Mouse (Mus musculus) granulocyte monocyte progenitor cell, adult 5-6 weeks (primary cell): ENCODE results near the gene Padi1. TPM values are rescaled to one million over a fixed set of nuclear protein-coding genes. Genes with fewer than 3 reads are reported as not detected.
A peak's percentile ranks its signal among the peaks of the same experiment; 100 is the strongest.

ENCODE experiments used
- ATAC-seq: replicated peaks from 2 replicates; pipeline ENCODE4 v1.8.0; 2016; ENCODE audit warnings: mild to moderate bottlenecking, moderate TSS enrichment, inconsistent platforms; ENCODE audit not compliant: poor library complexity, severe bottlenecking
- total RNA-seq, 2 experiments: library from RNA; stranded (forward) in 1 of 2; stranded (reverse) in 1 of 2; fragments of 200-712, 200-1000 nt in 1 of 2; fragments of >200 nt in 1 of 2; fragmentation: Nextera tagmentation in 1 of 2; gene quantifications; 2 replicates each; pipeline ENCODE4 v1.2.3; 2014 to 2017

Gene Padi1
- total RNA-seq, 2 experiments from 2014 or later: not detected

DNA sequence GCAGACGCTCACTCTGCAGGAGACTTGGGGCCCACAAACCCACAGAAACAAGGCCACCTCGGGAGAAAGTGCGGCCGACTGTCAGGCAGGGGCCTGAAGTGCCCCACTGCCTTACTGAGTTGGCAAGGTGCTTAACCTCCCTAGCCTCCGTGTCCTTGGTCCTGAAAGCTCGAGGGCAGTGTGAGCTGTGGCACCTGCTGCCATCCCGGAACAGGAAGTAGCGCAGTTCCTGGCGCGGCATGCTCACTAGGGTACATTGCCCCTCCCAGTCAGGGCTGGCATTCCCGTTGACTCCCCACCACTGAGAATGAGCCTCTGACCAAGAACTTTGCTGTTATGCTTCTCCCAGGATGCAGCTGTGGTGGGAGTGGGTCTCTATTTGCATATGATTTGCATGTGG, 19.6 kb downstream of the Padi1 start:
- ATAC-seq: peak; percentile 65

DNA sequence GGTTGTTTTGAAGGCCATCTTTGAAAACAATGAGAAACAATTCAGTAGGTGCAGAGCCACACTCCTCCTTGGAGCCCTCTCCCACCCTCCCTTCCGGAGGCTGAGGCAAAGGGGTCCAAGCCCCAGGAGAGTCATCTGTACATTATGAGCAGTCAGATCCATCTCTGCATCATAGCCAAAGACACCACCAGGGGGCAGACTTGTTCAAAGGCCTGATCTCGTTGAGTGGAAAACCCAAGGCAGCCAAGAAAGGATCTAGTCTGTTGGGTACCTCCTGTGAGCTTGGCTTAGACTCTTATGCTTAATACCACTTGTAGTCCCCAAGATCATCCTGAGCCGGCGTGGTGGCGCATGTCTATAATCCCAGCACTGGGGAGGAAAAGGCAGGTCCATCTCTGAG, 23.6 kb downstream of the Padi1 start:
- peak; percentile 20; the same call in 1 of the 2 replicates for ATAC-seq

DNA sequence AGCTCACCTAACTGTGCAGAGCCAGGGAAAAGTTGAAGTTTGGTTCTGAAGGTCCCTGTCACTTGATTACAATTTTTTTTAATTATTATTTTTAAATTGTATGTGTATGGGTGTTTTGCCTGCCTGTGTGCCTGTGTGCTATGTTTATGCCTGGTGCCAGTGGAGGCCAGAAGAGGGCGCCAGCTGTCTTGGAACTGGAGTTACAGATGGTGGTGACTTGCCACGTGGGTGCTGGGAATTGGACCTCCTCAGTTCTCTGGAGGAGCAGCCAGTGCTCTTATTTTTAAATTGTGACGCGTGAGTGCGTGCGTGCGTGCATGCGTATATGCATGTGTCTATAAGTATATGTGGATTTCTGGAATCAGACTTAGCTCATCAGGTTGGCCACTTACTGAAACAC, 28.2 kb downstream of the Padi1 start:
- ATAC-seq: no peak

DNA sequence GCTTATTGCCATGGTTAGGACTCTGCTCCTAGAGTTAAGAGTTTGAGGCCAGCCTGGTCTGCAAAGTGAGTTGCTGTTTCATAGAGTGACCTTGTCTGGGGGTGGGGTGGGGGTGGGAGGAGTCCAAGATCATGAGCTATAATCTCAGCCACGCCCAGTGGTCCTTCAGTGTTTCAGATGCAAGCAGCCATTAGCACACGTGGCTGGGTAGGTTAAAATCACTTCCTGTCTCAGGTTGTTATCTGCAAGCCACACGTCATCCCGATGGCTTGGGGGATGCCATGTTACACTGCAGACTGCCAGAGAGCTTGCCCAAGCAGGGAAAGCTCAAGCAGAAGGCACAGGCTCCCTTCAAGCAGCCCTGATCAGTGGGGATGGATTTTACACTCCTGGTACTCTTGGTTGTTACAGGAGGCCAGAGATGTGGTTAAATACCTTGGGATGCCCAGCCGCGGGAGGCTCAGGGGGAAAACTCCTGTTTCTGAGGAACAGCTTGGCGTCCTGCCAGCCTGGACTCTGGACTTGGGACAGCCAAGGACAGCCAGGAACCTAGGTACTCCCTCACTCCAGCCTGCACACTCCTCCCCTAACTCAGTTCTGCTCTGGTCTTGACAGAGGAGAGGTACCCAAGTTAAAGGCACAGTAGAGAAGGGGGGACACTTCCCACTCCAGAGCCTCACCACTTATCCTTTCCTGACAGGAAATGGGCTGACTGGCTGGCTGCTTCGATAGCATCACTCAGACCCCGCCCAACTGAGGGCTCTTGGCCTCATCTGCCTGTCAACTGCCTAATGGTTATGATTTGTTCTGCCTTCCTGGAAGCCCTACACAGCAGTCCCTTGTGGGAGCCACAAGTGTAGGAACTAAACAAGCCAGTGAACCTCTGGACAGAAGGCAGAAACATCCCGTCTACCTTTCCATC, 29.3 kb downstream of the Padi1 start:
- peak; percentile 26; the same call in 1 of the 2 replicates for ATAC-seq

DNA sequence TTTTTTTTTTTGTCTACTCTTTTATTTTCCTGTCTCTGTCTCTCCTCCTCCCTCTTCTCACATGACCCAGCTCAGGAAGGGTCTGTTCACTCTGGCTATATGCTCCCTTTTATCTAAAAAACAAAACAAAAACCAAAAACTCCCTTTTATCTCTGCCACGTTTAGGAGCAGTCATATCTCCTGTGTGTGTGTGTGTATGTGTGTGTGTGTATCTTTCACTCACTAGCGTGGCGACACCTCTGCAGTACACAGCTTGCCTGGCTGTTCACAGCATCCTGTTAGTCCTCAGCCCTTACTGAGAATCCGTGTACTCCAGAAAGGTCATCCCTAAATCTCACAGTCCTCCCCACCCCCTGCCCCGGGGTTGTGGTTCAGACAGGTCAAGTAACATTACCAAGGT, 30.1 kb downstream of the Padi1 start:
- ATAC-seq: no peak

DNA sequence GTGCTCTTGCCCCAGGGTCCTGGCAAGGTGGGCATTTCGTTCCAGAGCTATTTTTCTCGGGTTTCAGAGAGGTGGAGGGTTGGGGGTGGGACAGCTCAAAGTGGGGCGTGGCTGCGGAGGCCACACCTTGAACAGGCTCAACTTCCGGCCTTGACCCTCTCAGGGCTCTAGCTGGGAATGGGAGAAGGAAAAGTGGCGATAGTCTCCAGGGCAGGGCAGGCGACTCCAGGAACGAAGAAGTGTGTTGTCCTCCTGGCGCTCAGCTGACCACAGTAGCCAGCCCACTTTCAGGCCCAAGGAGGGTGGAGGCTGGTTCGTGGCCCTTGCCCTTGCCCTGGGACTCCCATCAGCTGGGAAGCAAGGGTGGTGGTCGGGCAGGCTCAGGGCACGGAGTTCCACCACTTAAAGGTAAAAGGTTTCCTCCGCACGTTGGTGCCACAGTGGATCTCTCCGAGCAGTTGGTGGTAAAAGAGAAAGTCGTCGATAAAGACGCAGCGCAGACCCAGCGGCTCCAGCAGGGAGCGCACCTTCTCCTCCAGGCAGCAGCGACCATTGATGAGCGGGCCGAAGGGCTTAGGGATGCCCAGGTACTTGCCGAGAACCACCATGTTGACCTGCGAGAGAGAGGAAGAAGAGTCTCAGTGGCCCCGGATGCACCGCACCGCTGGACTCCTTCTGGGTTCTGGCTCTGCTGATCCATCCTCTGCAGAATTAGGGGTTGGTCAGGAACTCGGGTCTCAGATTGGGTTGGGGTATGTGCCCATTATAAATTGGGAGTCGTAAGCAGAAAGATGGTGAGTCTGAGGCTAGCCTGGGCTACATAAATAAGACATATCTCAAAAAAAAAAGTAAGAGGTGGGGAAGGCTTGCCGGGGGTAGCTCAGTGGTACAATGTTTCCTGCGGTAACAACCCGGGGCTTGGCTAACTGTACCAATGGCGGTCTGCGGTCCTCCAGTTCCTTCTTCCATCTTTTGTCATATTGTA, 31.0 kb downstream of the Padi1 start:
- ATAC-seq: peak; percentile 39

DNA sequence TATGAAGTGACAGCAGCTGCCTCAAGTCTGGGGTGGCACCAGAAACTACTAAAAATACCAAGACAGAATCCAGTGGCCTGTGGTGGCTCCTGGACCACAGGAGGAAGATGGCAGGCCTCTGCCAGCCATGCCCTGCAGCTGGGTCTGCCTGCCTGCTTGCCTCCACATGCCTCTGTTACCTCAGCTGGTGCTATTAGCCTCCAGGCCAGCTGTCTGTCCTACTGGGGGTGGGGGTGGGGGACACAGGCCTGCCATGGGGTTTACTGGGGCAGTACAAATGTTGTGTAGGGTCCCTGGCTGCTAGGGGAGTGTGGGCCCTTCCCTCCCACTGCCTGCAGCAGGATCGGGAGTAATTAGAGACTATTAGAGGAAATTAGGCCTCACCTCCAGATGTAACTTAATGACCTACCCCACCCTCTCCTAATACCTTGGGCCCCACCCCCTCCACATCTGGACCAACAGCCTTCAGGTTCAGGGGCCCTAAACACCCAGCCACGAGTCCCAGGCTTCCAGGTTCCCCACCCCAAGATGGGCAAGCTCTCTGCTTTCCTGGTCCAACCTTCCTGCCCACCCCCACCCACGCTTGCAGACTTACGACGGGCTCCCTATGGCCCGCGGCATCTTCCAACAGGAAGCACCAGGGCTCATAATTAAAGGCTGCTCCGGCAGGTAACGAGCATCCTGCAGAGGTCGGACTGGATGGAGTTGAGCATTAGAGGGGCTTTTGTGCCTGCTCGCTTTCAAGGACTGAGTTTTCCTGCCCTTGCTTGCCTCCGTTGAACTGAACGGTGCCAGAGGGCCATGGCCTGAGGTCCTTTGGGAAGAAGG, 32.0 kb downstream of the Padi1 start:
- no peak for ATAC-seq

DNA sequence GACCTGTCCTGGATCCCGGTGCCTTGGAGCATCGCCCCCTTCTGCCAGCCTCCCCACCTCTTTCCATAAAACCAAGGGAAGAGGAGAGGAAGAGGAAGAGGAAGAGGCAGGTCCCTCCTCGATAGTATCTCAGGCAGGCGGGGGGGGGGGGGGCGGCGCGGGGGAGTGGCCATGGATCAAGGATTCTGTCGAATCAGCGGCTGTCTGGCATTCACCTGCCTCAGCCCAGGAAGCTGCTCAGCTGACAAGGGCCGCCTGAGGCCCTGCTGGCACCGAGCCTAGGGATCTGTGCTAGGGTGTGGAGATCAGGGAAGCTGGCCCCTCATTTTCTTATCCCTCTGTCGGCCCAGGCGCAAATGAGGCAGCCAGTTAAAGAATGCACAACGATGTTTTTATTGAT, 33.0 kb downstream of the Padi1 start:
- no peak for ATAC-seq

DNA sequence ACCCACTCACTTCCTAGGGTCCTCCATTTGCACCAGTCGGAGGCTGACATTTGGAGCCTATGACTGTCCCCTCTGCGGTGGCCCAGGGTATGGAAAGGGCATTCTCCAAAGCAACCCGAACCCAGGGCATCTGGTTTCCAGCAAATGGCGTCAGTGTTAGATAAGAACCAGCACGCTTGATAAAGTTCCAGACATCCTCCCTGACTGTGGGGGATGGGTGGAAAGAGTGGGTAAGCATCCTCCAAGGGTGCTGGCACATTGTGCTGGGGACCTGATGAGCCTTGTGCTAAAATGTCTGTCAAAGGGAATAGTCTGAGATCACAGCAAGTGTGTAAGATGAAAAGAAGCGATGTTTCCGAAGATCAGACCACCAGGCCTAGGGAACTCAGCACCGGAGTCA, 33.4 kb downstream of the Padi1 start:
- no peak for ATAC-seq

DNA sequence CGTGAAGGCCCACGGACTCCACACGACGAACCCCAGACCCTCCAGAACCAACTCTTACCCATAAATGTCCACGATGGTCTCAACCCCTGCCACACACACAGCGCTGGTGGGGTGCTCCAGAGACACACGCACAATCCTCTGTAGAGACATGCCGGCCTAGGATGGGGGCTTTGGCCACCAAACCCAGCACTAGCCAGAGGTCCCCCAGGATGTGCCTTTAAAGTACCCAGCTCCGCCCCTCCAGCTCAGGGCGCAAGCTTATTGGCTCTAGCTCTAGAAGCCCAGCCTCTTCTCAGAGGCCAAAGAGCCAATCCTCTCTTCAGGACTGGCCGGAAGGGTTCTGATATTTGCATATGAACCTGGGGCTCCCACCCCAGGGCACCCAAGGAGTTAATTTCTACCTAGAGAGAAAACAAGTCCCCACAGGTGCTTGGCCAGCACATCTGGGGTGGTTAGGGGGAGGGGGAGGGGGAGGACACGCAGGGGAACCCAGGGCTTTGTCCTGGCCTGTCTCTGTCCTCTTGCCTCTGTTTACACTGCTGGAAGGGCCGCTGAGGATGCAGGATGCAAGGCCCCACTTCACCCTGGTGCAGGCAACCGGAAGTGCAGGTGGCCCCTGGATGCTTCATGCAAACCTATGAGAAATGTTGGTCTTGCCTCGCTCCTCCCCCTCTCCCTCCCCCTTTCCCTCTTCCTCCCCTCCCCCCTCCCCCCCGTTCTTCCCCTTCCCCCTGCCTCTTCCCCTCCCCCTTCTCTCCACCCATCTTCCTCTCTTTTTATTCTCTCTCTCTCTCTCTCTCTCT, 34.9 kb downstream of the Padi1 start, which contains the start of gene Padi3:
Gene Padi3, minus strand, starts transcription at position 191 of the 803 bp plus-strand sequence.
- no peak for ATAC-seq

DNA sequence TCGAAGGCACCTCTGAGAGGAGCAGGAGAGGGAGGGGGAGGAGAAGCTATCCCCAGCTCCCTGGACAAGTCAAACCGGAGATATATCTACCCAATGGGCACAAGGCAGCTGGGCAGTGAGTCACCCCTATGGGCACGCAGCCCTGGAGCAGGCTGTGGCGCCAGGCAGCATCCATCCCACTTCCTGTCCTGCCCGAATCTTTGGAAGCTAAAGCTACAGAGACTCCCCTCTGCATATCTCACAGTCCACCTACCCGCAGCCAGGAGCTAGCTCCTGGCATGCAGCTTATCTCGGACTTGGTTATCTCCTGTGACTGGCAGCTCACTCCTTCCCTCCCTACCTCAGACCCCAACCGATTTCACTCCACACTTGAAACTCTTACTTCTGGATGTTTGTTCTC, 36.5 kb downstream of the Padi1 start:
- ATAC-seq: no peak

DNA sequence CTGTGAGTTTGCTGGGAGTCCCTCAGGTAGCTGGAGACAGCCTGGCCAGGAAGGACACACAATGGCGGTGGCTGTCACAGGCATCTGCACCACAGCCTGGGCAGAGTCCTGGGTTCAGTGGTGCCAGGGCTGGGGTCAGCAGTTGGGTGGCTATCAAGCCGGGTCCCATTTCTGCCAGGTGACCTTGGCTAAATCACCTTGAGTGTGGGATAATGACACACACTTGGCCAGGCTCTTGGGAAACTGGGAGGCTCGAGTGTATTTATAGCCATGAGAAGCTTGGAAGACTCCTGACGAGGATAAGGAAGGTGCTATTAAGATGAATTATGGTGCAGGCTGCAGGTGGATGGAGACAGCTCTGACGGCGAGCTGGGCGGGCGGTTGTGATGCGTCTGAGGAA, 41.0 kb downstream of the Padi1 start:
- no peak for ATAC-seq

DNA sequence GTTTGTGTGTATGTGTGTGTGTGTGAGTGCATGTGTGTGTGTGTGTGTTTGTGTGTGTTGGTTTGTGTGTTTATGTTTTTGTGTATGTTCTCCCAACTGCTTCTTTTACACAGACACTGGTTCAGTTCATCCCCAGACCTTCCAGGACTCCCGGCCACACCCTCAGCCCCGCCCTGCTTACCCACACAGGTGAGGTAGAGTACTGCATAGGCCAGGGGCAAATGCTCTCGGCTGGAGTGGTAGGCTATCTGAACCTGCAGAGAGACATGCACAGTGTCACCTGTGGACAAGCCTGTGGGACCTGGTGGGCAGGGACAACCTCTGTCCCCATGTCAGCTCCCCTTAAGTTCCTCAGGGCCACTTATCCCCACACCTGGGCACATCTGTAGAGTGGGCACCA, 44.2 kb downstream of the Padi1 start:
- no peak for ATAC-seq

DNA sequence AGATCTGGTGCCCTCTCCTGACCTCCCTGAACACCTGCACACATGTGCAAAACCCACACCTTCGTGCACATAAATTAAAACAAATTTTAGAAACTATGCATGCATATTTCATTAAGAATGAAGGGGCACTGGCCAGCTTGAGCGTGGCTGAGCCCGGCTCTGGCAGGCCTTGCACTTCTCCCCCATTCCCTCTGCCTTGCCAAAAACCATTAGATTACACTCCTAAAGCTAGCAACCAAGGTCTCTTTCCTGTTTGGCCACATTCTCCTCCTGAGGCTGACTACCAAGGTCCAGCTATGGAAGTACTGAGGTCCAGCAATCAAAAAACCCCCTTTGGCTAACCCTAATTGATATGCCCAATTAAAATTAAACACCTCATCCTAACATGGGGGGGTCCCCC, 48.8 kb downstream of the Padi1 start:
- no peak for ATAC-seq

DNA sequence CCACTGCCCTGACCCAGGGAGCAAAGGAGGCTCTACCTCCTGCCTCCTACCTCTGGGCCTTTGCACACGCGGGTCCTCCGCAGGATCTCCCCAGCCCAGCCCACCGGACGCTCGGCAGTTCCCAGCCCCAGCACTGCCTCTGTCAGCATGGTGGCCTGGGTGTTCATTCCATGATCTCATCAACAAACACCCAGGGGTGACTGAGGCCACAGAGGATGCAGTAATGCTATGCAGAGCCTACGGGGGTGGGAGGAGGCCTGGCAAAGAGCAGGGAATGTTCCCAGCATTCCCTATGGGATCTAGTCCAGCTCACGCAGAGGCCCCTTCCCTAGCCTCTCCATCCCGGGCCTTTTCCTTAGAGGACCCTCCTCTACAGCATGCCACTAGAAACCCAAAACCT, 50.9 kb downstream of the Padi1 start:
- no peak for ATAC-seq

DNA sequence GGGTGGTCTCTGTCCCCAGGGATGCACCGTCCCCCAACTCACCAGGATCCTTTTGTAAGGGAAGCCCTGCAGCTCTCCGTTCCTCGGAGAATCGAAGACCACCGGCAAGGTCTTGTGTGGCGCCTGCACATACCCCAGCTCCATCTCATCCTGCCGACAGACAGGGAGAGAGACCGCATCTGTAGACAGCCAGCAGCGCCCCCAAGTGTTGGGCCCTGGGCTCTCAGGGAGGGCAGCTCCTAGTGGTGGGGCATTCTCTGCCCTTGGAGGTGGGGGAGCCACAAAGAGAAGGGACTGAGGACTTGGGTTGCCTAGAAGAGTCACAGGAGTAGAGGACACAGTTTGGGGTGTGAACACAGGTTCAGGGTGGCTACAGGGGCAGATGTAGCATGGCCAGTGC, 51.8 kb downstream of the Padi1 start:
- 0 out of 2 replicates have a peak, but pooled peaks have one; percentile 20 for ATAC-seq

DNA sequence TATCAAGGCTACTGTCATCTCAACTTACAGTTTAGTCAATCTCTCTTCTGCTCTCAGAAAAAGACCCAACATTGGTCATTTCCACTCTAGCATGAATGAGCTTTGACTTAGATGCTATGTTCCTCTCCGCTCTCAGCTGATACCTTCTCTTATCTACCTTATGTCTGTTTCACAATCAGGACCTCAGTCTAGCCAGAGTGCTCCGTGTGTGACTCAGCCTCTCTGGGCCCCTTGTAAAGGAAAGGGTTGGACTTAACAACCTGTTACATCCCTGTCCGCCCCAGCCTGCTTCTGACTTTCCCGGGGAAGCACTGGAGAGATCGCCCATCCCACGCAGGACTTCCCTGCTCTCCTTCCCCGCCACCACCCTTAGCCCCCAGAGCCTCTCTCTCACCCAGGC, 53.0 kb downstream of the Padi1 start:
- no peak for ATAC-seq

DNA sequence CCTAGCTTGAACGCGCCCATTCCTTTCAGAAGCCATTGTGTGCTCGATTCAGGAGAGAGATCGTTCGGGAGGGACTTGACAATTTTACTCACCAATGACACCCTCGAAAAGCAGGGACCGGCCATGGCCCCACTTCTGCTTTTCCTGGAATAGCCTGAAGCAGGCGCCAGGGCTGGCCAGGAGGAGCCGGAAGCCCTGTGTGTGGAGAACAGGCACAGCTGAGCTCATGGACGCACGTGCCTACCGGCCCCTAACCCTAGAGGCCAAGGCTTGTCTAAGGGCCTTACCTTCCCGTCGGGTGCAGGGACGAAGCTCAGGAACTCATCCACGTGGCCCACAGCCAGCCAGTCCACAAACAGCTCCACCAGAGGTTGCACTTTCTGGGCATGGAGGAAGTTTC, 54.5 kb downstream of the Padi1 start:
- 0 out of 2 replicates have a peak, but pooled peaks have one; percentile 3 for ATAC-seq

DNA sequence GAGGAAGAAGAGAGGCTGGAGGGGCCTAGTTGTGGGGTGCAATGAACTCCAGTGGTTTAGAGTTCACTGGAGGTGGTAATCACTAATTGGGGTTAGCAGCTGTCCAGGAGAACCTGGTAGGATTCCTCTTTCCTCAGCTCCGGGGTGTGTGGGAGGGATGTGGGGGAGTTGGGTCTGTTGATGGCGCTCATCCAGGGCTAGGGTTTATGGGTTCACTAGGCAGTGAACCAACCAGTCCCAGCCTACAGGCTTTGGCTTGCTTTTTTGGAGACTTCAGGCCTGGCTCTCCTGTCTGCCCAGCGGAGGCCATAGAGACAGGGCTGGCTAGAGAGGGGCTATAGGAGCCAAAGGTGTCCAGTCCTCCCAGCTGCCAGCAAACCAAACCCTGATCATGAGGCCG, 55.6 kb downstream of the Padi1 start:
- ATAC-seq: no peak
